ENCODE assay signal across 35 mouse cellular contexts in genomic region chr1:166169713-166170112, GRCm38 (mm10). TPM values are rescaled to one million over a fixed set of nuclear protein-coding genes. Genes with fewer than 3 reads are reported as not detected.
"Had no signal": no experiment of that assay in that cellular context is flagged by ENCODE, and none has a peak within 500 bp of the region (broad histone marks: within the 10 kb centered on the region; RNA-seq: fewer than 3 reads in every experiment).

No protein-coding gene starts in this region.

- H3K4me3 ChIP-seq: gastrocnemius, adult 2 months; heart, adult 2 months; heart, embryonic 13.5 days; heart, embryonic 15.5 days; hindbrain, embryonic 10.5 days; hindbrain, embryonic 12.5 days; intestine, embryonic 15.5 days; layer of hippocampus, adult 2 months; limb, embryonic 10.5 days; limb, embryonic 12.5 days; liver, embryonic 13.5 days; liver, embryonic 15.5 days had no signal

- DNase-seq: gastrocnemius, adult 2 months; gastrocnemius, postnatal 10 days; gastrocnemius, postnatal 25 days; heart, adult 2 months; heart, postnatal 4 days; kidney, adult 18-20 months; kidney, adult 8-10 months; kidney, postnatal 10 days; kidney, postnatal 25 days; kidney, postnatal 4 days; liver; liver, embryonic 13.5 days; liver, postnatal 0 days had no signal

- H3K4me2 ChIP-seq: heart, embryonic 11.5 days; heart, embryonic 13.5 days; heart, embryonic 15.5 days; hindbrain, embryonic 12.5 days; hindbrain, embryonic 14.5 days; intestine, embryonic 15.5 days; limb, embryonic 12.5 days; liver, embryonic 11.5 days; liver, embryonic 13.5 days; liver, embryonic 15.5 days had no signal

- H3K9ac ChIP-seq: heart, embryonic 13.5 days; heart, embryonic 15.5 days; hindbrain, embryonic 12.5 days; hindbrain, embryonic 14.5 days; intestine, embryonic 15.5 days; limb, embryonic 12.5 days; liver, embryonic 13.5 days; liver, embryonic 15.5 days; liver, postnatal 0 days had no signal

- H3K36me3 ChIP-seq: heart, embryonic 13.5 days; heart, embryonic 15.5 days; hindbrain, embryonic 10.5 days; hindbrain, embryonic 12.5 days; intestine, embryonic 15.5 days; limb, embryonic 10.5 days; limb, embryonic 12.5 days; liver, embryonic 13.5 days; liver, embryonic 15.5 days had no signal

- H3K4me1 ChIP-seq: heart, embryonic 13.5 days; heart, embryonic 15.5 days; hindbrain, embryonic 10.5 days; hindbrain, embryonic 12.5 days; intestine, embryonic 15.5 days; liver, embryonic 13.5 days; liver, embryonic 15.5 days had no signal

- H3K27me3 ChIP-seq: heart, embryonic 13.5 days; heart, embryonic 15.5 days; intestine, embryonic 15.5 days; limb, embryonic 12.5 days; liver, embryonic 13.5 days; liver, embryonic 15.5 days had no signal

- H3K9me3 ChIP-seq: heart, embryonic 13.5 days; heart, embryonic 15.5 days; hindbrain, embryonic 10.5 days; hindbrain, embryonic 12.5 days; intestine, embryonic 15.5 days; limb, embryonic 10.5 days; limb, embryonic 12.5 days; liver, embryonic 13.5 days; liver, embryonic 15.5 days had no signal

- H3K27ac ChIP-seq: gastrocnemius, adult 2 months; heart, adult 2 months; heart, embryonic 13.5 days; heart, embryonic 15.5 days; hindbrain, embryonic 10.5 days; hindbrain, embryonic 12.5 days; hindbrain, embryonic 14.5 days; intestine, embryonic 15.5 days; layer of hippocampus, adult 2 months; limb, embryonic 10.5 days; limb, embryonic 12.5 days; liver, embryonic 13.5 days; liver, embryonic 15.5 days had no signal

RNA-seq across cellular contexts. Expression of gene Gpa33, which starts 39.7 kb away (rescaled TPM):
- total RNA-seq: gastrocnemius, adult 2 months; gastrocnemius, postnatal 10 days; gastrocnemius, postnatal 25 days; gastrocnemius, postnatal 4 days; granulocyte monocyte progenitor cell, adult 5-6 weeks; heart, adult 2 months; heart, postnatal 25 days; heart, postnatal 4 days; layer of hippocampus, adult 2 months; layer of hippocampus, postnatal 10 days; layer of hippocampus, postnatal 25 days; left cerebral cortex, adult 18-20 months; left cerebral cortex, postnatal 14 days; left cerebral cortex, postnatal 36 days had no signal
- polyA plus RNA-seq: heart, adult 2 months; heart, embryonic 11.5 days; heart, embryonic 13.5 days; heart, embryonic 15.5 days; hindbrain, embryonic 14.5 days; hindbrain, embryonic 16.5 days; inflammation-experienced regulatory T-cells, adult 6 months; liver, embryonic 11.5 days; liver, embryonic 13.5 days; liver, postnatal 0 days had no signal

RNA-seq across cellular contexts. Expression of gene Dusp27, which starts 42.0 kb away (rescaled TPM):
- total RNA-seq: granulocyte monocyte progenitor cell, adult 5-6 weeks; layer of hippocampus, adult 2 months had no signal
- polyA plus RNA-seq: inflammation-experienced regulatory T-cells, adult 6 months had no signal
